Mouse (Mus musculus): ENCODE data around the gene Sdcbp2. TPM values are rescaled to one million over a fixed set of nuclear protein-coding genes. Genes with fewer than 3 reads are reported as not detected.
A peak's percentile ranks its signal among the peaks of the same experiment; 100 is the strongest.

Sdcbp2 gene
- total RNA-seq, 2 experiments from 2014 or later, result not detected

- ATAC-seq (replicated peaks; ENCODE audit: low FRiP score, low TSS enrichment, poor library complexity, severe bottlenecking), result no peak
These were observed 44.3 kb downstream of the Sdcbp2 start for GRCm38 (mm10) chr2:151616551-151617329.

- ATAC-seq (replicated peaks; ENCODE audit: low FRiP score, low TSS enrichment, poor library complexity, severe bottlenecking), result no peak
These were observed 51.4 kb downstream of the Sdcbp2 start for GRCm38 (mm10) chr2:151623776-151624175.

GRCm38 (mm10) chr2:151626296-151626695, 53.9 kb downstream of the Sdcbp2 start:
- ATAC-seq (replicated peaks; ENCODE audit: low FRiP score, low TSS enrichment, poor library complexity, severe bottlenecking), result no peak

GRCm38 (mm10) chr2:151628011-151628410, 55.6 kb downstream of the Sdcbp2 start:
- ATAC-seq (replicated peaks; ENCODE audit: low FRiP score, low TSS enrichment, poor library complexity, severe bottlenecking), result no peak

- ATAC-seq (replicated peaks; ENCODE audit: low FRiP score, low TSS enrichment, poor library complexity, severe bottlenecking), result no peak
These were observed 56.9 kb downstream of the Sdcbp2 start for GRCm38 (mm10) chr2:151629310-151629709.

GRCm38 (mm10) chr2:151631406-151632158, 59.2 kb downstream of the Sdcbp2 start:
- 0 out of 2 replicates have a peak, but pooled peaks have one; percentile 43 for ATAC-seq (replicated peaks; ENCODE audit: low FRiP score, low TSS enrichment, poor library complexity, severe bottlenecking)

GRCm38 (mm10) chr2:151632159-151632814, 59.9 kb downstream of the Sdcbp2 start, which contains the start of gene Snph:
Gene Snph, minus strand, starts transcription at chr2:151632593.
- peak; percentile 66; the same call in 1 of the 2 replicates for ATAC-seq (replicated peaks; ENCODE audit: low FRiP score, low TSS enrichment, poor library complexity, severe bottlenecking)

- no peak for ATAC-seq (replicated peaks; ENCODE audit: low FRiP score, low TSS enrichment, poor library complexity, severe bottlenecking)
These were observed 60.6 kb downstream of the Sdcbp2 start for GRCm38 (mm10) chr2:151632982-151633381.

GRCm38 (mm10) chr2:151634903-151635302, 62.5 kb downstream of the Sdcbp2 start:
- no peak for ATAC-seq (replicated peaks; ENCODE audit: low FRiP score, low TSS enrichment, poor library complexity, severe bottlenecking)

GRCm38 (mm10) chr2:151635362-151636014, 63.1 kb downstream of the Sdcbp2 start:
- ATAC-seq (replicated peaks; ENCODE audit: low FRiP score, low TSS enrichment, poor library complexity, severe bottlenecking), result no peak

GRCm38 (mm10) chr2:151636015-151636402, 63.6 kb downstream of the Sdcbp2 start:
- ATAC-seq (replicated peaks; ENCODE audit: low FRiP score, low TSS enrichment, poor library complexity, severe bottlenecking), result no peak

Other genes with a start within 250 kb of the Sdcbp2 start
- not detected in 2 replicates for gene 4921509C19Rik, start 96.5 kb upstream of the Sdcbp2 start, total RNA-seq (2014; fragmentation: Nextera tagmentation)
- gene 4921509C19Rik, start 96.5 kb upstream of the Sdcbp2 start, total RNA-seq (2017), result not detected in 2 replicates
- 92.8 and 115 TPM in 2 replicates for gene Nsfl1c, start 78.4 kb upstream of the Sdcbp2 start, total RNA-seq (2014; fragmentation: Nextera tagmentation)
- 149 and 154 TPM in 2 replicates for gene Nsfl1c, start 78.4 kb upstream of the Sdcbp2 start, total RNA-seq (2017)
- 5.5 and 17.9 TPM in 2 replicates for gene Fkbp1a, start 30.1 kb upstream of the Sdcbp2 start, total RNA-seq (2014; fragmentation: Nextera tagmentation)
- gene Fkbp1a, start 30.1 kb upstream of the Sdcbp2 start, total RNA-seq (2017), result 5.7 and 6.8 TPM in 2 replicates
- not detected in 2 replicates for gene Snph, start 60.0 kb downstream of the Sdcbp2 start, total RNA-seq (2014; fragmentation: Nextera tagmentation)
- gene Snph, start 60.0 kb downstream of the Sdcbp2 start, total RNA-seq (2017), result not detected in 2 replicates
- not detected in 2 replicates for gene Rad21l, start 95.9 kb downstream of the Sdcbp2 start, total RNA-seq (2014; fragmentation: Nextera tagmentation)
- not detected in 2 replicates for gene Rad21l, start 95.9 kb downstream of the Sdcbp2 start, total RNA-seq (2017)
- not detected in 2 replicates for gene Tmem74b, start 129.4 kb downstream of the Sdcbp2 start, total RNA-seq (2014; fragmentation: Nextera tagmentation)
- gene Tmem74b, start 129.4 kb downstream of the Sdcbp2 start, total RNA-seq (2017), result not detected in 2 replicates
- 72.4 and 109 TPM in 2 replicates for gene Psmf1, start 171.6 kb downstream of the Sdcbp2 start, total RNA-seq (2014; fragmentation: Nextera tagmentation)
- gene Psmf1, start 171.6 kb downstream of the Sdcbp2 start, total RNA-seq (2017), result 11.8 and 30.9 TPM in 2 replicates

Data from megakaryocyte-erythroid progenitor cell, adult 5-6 weeks (primary cell).